Mouse (Mus musculus) limb, embryonic 14.5 days (tissue): ENCODE measurements around the gene Iqcf3. TPM values are rescaled to one million over a fixed set of nuclear protein-coding genes. Genes with fewer than 3 reads are reported as not detected.

Source experiments
- ATAC-seq: fragments of 200-750 bp; cut with Nextera tagmentation; 2 replicates; pipeline ENCODE4 v1.8.0; 2017; ENCODE audit warnings: low read depth, moderate number of reproducible peaks, moderate TSS enrichment; ENCODE audit not compliant: low FRiP score
- DNase-seq: peaks from one replicate; pipeline ENCODE4 v3.0.0-alpha.2; 2015; ENCODE audit warnings: low spot score
- H3K27ac ChIP-seq: fragments of 300-500 bp; sonication (generic); replicated peaks from 2 replicates; pipeline ENCODE4 v1.5.1; 2014; ENCODE audit warnings: low read depth, mild to moderate bottlenecking, low read length, moderate library complexity, mixed read lengths
- H3K27me3 ChIP-seq: fragments of 300-500 bp; sonication (generic); 2 replicates; pipeline ENCODE4 v1.6.1; 2014; ENCODE audit warnings: low read length, mixed read lengths; ENCODE audit not compliant: control insufficient read depth, insufficient read depth
- H3K36me3 ChIP-seq: fragments of 300-500 bp; sonication (generic); 2 replicates; pipeline ENCODE4 v1.6.1; 2014; ENCODE audit warnings: mild to moderate bottlenecking, low read length, moderate library complexity, mixed read lengths; ENCODE audit not compliant: control insufficient read depth, insufficient read depth
- H3K4me1 ChIP-seq: fragments of 300-500 bp; sonication (generic); 2 replicates; pipeline ENCODE4 v1.6.1; 2014; ENCODE audit warnings: antibody characterized with exemption, low read length, mixed read lengths; ENCODE audit not compliant: control insufficient read depth, insufficient read depth
- H3K4me2 ChIP-seq: fragments of 300-500 bp; sonication (generic); replicated peaks from 2 replicates; pipeline ENCODE4 v1.6.1; 2014; ENCODE audit warnings: low read depth, mild to moderate bottlenecking, low read length, moderate library complexity; ENCODE audit not compliant: severe bottlenecking
- H3K4me3 ChIP-seq: fragments of 300-500 bp; sonication (generic); replicated peaks from 2 replicates; pipeline ENCODE4 v1.5.1; 2014; ENCODE audit warnings: low read length
- H3K9ac ChIP-seq: fragments of 300-500 bp; sonication (generic); 2 replicates; pipeline ENCODE4 v1.6.1; 2014; ENCODE audit warnings: mild to moderate bottlenecking, low read depth, low read length, moderate library complexity; ENCODE audit not compliant: severe bottlenecking
- H3K9me3 ChIP-seq: fragments of 300-500 bp; sonication (generic); 2 replicates; pipeline ENCODE4 v1.6.1; 2016; ENCODE audit warnings: low read length; ENCODE audit not compliant: control insufficient read depth
- POLR2A ChIP-seq: fragments of 200-500 bp; IDR thresholded peaks from 2 replicates; pipeline ENCODE4 v1.8.0; 2012; ENCODE audit warnings: inconsistent platforms, mild to moderate bottlenecking, moderate library complexity, borderline replicate concordance; ENCODE audit not compliant: insufficient read depth, insufficient read length; ENCODE audit errors: extremely low read depth
- WGBS: fragments of 180-500 bp; shearing (Covaris S2); extraction: QIAGEN DNeasy Blood & Tissue Kit; methylation state at CpG from one replicate; pipeline ENCODE4 v1.1.7; 2014; 5-methylcytosine and 5-hydroxymethylcytosine counted together
- polyA plus RNA-seq, 2 experiments: library from polyadenylated mRNA; depleted of rRNA in 1 of 2; stranded (reverse) in 1 of 2; unstranded in 1 of 2; fragments of >200 nt; fragmentation: Nextera tagmentation in 1 of 2; extraction: Ambion mirVana in 1 of 2; gene quantifications; 2 replicates each; pipeline versions ENCODE4 v1.2.1 to v1.2.3; 2012 to 2014

The Iqcf3 gene
- polyA plus RNA-seq, 2 experiments, result not detected

DNA sequence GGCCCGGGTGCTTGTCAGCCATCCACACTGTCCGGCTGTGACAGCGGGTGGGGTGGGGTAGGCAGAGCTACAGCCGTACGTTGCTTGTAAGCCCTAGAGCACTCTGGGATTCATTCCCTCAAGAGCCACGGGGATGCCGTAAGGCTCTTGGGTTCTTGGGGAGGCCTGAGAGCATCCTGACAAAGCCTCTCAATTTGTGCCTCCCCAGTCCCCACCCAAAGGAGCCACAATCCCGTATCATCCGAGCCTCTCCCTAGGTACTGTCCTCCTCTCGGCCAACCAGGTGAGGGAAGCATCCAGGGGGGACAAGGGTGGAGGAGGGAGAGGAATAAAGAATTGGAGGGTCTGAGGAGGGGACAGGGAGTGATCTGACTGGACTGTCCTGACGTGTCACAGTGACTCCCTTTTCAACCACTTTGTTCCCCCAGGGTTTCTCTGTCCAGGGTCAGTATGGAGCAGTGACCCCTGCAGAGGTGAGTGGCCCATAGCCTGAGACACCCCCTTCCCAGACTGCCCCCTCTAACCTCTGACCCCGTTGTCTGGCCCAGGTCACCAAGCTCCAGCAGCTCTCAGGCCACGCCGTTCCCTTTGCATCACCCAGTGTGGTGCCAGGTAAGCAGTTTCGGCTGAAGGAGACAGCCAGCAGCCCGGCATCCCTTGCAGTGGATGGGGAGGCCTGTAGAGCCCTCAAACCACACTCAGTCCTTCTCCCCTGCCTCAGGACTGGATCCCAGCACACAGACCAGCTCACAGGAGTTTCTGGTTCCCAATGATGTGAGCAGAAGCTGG is 99.6 kb downstream of the Iqcf3 start:
- 84% methylated on average over 16 of the region's 16 CpGs for WGBS
- Histone ChIP-seq H3K9me3 (no peaks in the 10 kb centered on the region), H3K36me3 (peaks cover 41% of the 10 kb centered on the region), H3K9ac (no peak overlapping the region), H3K27ac (no peak overlapping the region), H3K4me2 (no peak overlapping the region), H3K27me3 (no peaks in the 10 kb centered on the region), H3K4me1 (peaks cover 11% of the 10 kb centered on the region), H3K4me3 (no peak overlapping the region)
- DNase-seq (no peak), ATAC-seq (no peak)
- no peak for TF ChIP-seq POLR2A

DNA sequence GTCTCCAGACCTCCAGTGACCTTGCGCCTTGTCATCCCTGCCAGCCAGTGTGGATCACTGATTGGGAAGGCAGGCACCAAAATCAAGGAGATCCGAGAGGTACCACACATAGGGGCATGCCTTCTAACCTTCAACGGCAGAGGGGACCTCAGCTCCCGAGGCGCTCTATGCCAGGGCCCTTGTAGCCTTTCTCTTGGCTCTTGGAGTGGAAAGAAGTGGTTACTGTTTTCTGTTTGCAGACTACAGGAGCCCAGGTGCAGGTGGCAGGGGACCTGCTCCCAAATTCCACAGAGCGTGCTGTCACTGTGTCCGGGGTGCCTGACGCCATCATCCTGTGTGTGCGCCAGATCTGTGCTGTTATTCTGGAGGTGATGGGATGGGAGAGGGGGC is 100.4 kb downstream of the Iqcf3 start:
- peaks cover 41% of the 10 kb centered on the region for H3K36me3 ChIP-seq
- ATAC-seq, result no peak
- no peak overlapping the region for H3K4me2 ChIP-seq
- H3K4me1 ChIP-seq, result peaks cover 19% of the 10 kb centered on the region
- WGBS, result 89% methylated on average over 8 of the region's 9 CpGs
- no peak for TF ChIP-seq POLR2A
- no peaks in the 10 kb centered on the region for H3K9me3 ChIP-seq
- H3K27me3 ChIP-seq, result no peaks in the 10 kb centered on the region
- no peak for DNase-seq
- H3K27ac ChIP-seq, result no peak overlapping the region
- H3K4me3 ChIP-seq, result no peak overlapping the region
- no peak overlapping the region for H3K9ac ChIP-seq

DNA sequence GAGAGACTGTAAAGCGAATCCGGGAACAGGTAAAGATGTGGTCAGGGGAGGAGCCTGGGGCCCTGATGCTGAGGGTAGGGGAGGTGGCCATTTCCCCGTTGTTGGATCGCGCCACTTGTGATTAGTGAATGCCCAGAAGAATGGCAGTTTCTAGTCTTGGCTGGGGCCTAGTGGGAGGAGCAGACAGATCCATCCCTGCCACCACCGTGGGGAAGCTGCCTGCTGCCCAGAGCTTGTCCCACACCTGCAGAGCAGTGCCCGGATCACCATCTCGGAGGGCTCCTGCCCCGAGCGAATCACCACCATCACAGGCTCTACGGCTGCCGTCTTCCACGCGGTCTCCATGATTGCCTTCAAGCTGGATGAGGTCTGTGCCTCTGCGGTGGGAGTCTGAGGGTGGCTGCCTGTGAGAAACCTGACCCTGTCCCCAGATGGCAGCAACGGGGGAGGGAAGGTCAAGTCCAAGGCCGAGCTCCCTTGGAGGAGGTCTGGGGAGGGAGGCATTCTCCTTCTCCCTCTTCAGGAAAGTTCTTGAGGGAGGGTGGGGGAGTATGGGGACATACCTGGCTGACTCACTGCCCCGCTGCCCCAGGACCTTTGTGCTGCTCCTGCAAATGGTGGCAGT is 100.9 kb downstream of the Iqcf3 start:
- H3K4me1 ChIP-seq, result peaks cover 24% of the 10 kb centered on the region
- no peak for TF ChIP-seq POLR2A
- H3K4me3 ChIP-seq, result no peak overlapping the region
- DNase-seq (no peak), ATAC-seq (no peak)
- H3K9me3 ChIP-seq, result no peaks in the 10 kb centered on the region
- no peak overlapping the region for H3K9ac ChIP-seq
- no peak overlapping the region for H3K4me2 ChIP-seq
- WGBS, result 70% methylated on average over 18 of the region's 18 CpGs
- H3K27me3 ChIP-seq, result no peaks in the 10 kb centered on the region
- peaks cover 41% of the 10 kb centered on the region for H3K36me3 ChIP-seq
- H3K27ac ChIP-seq, result no peak overlapping the region

DNA sequence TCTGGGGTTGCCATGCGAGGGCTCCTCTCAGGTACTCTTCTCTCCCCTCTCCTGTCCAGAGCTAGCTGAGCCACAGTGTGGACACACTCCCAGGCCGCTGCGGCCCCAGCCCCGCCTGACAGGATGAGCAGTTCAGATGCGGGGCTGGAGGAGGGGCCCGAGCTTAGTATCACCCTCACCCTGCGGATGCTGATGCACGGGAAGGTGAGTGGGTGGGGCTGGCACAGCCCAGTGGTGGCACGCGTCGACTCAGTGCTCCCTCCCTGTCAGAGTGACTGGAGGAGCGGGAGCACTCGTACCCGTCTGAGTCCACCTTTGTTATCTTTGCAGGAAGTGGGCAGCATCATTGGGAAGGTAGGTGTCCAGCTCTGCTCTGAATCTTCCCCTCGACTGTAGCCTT is 101.5 kb downstream of the Iqcf3 start:
- H3K27ac ChIP-seq, result no peak overlapping the region
- TF ChIP-seq POLR2A, result no peak
- H3K27me3 ChIP-seq, result no peaks in the 10 kb centered on the region
- ATAC-seq (no peak), DNase-seq (no peak)
- H3K4me3 ChIP-seq, result no peak overlapping the region
- H3K36me3 ChIP-seq, result peaks cover 41% of the 10 kb centered on the region
- WGBS, result 82% methylated on average over 15 of the region's 15 CpGs
- no peak overlapping the region for H3K9ac ChIP-seq
- no peaks in the 10 kb centered on the region for H3K9me3 ChIP-seq
- H3K4me2 ChIP-seq, result no peak overlapping the region
- H3K4me1 ChIP-seq, result peaks cover 30% of the 10 kb centered on the region

DNA sequence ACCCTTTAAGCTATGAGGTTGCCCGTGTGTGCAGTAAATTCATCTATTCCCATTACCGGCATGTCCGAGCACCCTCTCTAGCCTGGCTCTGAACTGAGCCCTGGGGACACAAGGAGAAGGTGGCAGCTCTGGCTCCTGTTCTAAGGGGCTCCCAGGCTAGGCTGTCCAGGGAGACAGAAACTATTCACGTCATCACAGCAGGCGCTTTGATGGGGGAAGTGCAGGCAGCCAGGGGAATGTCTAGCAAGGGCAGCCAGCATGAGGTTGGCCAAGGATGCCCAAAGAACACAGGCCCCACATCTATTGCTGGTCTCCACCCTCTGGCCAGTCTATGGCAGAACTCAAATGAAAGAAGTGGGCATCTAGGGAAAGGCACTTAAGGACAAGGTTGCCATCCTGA is 103.5 kb downstream of the Iqcf3 start:
- WGBS, result 72% methylated on average over 5 of the region's 5 CpGs
- Histone ChIP-seq H3K9me3 (no peaks in the 10 kb centered on the region), H3K36me3 (peaks cover 26% of the 10 kb centered on the region), H3K27me3 (no peaks in the 10 kb centered on the region), H3K4me3 (no peak overlapping the region), H3K27ac (no peak overlapping the region), H3K4me2 (no peak overlapping the region), H3K9ac (no peak overlapping the region), H3K4me1 (peaks cover 35% of the 10 kb centered on the region)
- ATAC-seq, result no peak
- no peak for TF ChIP-seq POLR2A
- no peak for DNase-seq
